Mouse (Mus musculus): ENCODE results near the gene Srgn.

The Srgn gene

DNA sequence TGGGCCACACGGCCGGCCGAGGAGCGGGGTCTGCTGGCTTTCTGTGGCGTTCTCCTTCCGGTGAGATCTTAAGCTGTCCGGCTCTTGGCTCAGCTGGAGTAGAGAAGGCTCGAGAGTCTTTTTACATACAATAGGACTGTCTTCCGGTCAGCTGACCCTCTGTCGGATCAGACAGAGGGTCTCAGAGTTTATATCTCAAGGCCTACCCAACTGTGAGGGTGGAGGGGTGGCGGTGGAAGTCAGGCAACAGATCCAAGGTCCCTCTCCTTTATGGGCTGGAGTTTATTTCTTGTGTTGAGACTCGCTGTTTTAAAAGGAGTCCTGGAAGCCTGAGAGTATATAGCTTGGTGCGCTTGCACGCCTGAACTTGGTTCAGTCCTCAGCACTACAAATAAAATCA is at the start of gene Srgn:
Gene Srgn, minus strand, starts transcription at position 101 of the 400 bp plus-strand sequence.
- in situ Hi-C loops (cut with MboI; ENCODE audit: low pct_unique_long_range_greater_than_20kb in 1 of 2, low sequenced_read_pairs in 2 of 2, unreplicated experiment in 1 of 2): no loop called here

DNA sequence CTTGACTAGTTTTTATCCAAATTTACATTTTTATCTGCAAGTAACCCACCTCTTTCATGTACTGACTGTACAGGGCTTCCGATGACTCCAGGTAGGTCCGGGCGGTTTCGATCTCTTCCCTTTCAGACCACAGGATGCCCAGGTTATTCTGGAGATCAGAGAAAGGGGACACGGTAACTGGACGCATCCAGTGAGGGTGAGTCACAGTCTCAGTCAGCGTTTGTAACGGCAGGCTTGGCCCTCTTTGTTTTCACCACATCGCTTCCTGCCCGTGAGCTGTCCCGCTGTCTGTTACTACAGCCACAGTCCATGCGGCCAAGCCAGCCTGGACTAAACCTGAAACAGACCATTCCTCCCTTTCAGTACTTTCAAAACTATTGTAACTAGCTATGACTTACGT is 47.8 kb upstream of the Srgn start:
- in situ Hi-C loops (cut with MboI; ENCODE audit: low pct_unique_long_range_greater_than_20kb in 1 of 2, low sequenced_read_pairs in 2 of 2, unreplicated experiment in 1 of 2): no loop called here

GRCm38 (mm10) chr10:62570126-62570871 is 43.0 kb upstream of the Srgn start:
- in situ Hi-C loops (cut with MboI; ENCODE audit: low pct_unique_long_range_greater_than_20kb in 1 of 2, low sequenced_read_pairs in 2 of 2, unreplicated experiment in 1 of 2): no loop called here

- in situ Hi-C loops (cut with MboI; ENCODE audit: low pct_unique_long_range_greater_than_20kb in 1 of 2, low sequenced_read_pairs in 2 of 2, unreplicated experiment in 1 of 2): no loop called here
Measured at GRCm38 (mm10) chr10:62568861-62569260, 41.6 kb upstream of the Srgn start.

GRCm38 (mm10) chr10:62557736-62558135 is 30.5 kb upstream of the Srgn start:
- in situ Hi-C loops (cut with MboI; ENCODE audit: low pct_unique_long_range_greater_than_20kb in 1 of 2, low sequenced_read_pairs in 2 of 2, unreplicated experiment in 1 of 2): loop anchor here in 1 of 2 experiments (10.0 kb wide), 1 partner anchor 53 kb away; no protein-coding TSS in a partner anchor

GRCm38 (mm10) chr10:62556558-62556901 is 29.3 kb upstream of the Srgn start:
- in situ Hi-C loops (cut with MboI; ENCODE audit: low pct_unique_long_range_greater_than_20kb in 1 of 2, low sequenced_read_pairs in 2 of 2, unreplicated experiment in 1 of 2): loop anchor here in 1 of 2 experiments (10.0 kb wide), 1 partner anchor 52 kb away; no protein-coding TSS in a partner anchor

DNA sequence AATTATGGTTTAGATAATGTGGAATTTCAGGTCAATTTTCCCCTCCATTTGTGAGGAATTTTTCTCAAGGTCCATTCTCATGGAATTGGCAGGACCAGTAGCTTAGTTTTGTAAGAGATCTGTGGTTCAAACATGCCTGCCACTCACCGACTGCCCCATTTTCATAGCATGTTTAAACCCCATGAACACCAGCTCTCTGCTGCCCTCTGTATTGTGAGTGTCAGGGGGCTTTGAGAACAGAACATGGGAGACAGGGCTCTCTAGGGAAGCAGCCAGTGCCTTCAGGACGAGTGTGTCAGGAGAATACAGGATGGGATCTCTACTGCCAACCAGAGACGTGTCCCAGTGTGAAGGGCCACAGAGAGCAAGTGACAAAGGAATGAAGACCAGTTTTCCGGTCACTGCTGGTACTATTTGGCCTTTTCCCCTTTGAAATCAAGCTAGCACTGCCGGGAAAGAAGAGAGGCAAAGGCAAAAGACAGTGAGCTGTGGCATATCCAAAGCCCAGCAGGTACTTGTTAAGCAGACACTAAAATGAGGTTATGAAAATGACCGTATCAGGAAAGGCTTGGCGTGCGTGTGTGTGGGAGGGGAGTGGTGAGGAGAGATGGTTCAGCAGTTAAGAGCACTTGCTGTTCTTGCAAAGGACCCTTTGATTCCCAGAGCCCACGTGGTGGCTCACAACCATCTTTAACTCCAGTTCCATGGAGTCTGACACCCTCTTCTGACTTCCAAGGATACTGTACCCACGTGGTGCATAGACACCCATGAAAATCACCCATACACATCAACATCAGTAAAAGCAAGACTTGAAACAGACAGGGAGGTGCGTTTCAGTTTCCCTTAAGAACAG is 28.7 kb upstream of the Srgn start:
- in situ Hi-C loops (cut with MboI; ENCODE audit: low pct_unique_long_range_greater_than_20kb in 1 of 2, low sequenced_read_pairs in 2 of 2, unreplicated experiment in 1 of 2): loop anchor here in 1 of 2 experiments (10.0 kb wide), 1 partner anchor 51 kb away; no protein-coding TSS in a partner anchor

- in situ Hi-C loops (cut with MboI; ENCODE audit: low pct_unique_long_range_greater_than_20kb in 1 of 2, low sequenced_read_pairs in 2 of 2, unreplicated experiment in 1 of 2): loop anchor here (5.0 to 10.0 kb wide), 2 partner anchors 49 to 51 kb away; no protein-coding TSS in a partner anchor
Measured at GRCm38 (mm10) chr10:62553611-62554091, 26.4 kb upstream of the Srgn start.

DNA sequence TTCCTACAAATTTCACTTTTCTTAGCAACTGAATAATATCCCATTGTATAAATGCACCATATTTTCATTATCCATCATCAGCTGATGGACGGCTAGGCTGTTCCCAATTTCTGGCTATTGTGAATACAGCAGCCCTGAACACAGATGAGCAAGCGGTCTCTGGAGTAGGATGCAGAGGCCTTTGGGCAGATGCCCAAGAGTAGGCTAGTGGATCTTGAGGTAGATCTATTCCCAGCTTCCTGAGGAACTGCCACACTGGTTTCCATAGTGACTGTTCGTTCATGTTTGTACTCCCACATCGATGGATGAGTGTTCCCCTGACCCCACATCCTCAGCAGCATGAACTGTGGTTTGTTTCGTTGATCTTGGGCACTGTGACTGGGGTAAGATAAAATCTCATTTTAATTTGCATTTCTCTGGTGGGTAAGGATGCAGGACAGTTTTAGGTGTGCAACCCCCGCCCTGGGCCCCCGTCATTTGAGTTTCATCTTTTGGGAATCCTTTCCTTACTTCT is 23.6 kb upstream of the Srgn start:
- in situ Hi-C loops (cut with MboI; ENCODE audit: low pct_unique_long_range_greater_than_20kb in 1 of 2, low sequenced_read_pairs in 2 of 2, unreplicated experiment in 1 of 2): loop anchor here (5.0 to 10.0 kb wide), 2 partner anchors 46 to 49 kb away; no protein-coding TSS in a partner anchor

DNA sequence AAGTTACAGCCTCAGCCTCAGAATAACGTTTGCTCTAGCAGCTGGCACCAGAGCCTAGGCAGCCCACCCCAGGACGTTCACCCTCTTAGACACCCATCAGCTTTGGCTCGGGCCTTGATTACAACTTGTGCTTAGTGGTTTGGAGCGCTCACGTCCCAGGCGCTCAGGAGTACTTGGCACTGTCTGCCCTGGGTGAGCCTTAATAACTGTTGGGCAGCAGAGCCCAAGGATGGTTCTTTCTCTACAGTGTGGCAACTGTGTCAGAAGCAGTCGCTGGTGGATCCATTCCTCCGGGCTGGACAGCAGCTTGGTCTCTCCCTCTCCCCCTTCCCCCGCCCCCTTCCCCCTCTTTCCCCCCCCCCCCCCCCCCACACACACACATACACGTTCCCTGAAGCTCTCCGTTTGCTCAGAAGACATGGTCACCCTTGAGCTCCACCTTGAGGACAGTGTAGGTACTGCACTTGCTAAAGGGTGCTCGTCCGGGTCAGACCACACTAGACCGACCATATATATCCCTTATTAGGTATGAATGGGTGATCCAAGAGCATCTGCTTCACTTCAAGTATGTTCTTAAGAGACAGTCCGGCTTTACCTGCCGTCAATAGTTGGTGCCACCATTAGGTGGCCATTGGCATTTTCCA is 22.4 kb upstream of the Srgn start:
- in situ Hi-C loops (cut with MboI; ENCODE audit: low pct_unique_long_range_greater_than_20kb in 1 of 2, low sequenced_read_pairs in 2 of 2, unreplicated experiment in 1 of 2): loop anchor here (5.0 to 10.0 kb wide), 2 partner anchors 45 to 47 kb away; no protein-coding TSS in a partner anchor

DNA sequence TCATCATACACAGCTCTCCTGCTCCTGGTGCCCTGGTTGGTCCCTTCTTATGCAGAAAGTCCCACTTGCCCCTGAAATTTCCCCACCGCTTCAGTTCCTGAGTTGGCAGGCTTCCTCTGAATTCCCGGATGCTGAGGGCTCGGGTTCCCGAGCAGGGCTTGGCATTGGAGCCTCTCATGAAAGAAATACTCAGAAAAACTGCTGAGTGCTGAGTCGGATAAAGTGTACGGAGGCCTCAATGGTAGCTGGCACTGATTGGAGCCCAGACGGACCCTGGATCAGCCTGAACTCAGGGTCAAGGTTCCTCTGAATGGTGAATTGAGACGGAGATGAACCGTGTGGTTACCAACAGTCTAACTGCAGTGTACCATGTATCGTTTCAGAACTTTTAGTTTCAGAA is 19.2 kb upstream of the Srgn start:
- in situ Hi-C loops (cut with MboI; ENCODE audit: low pct_unique_long_range_greater_than_20kb in 1 of 2, low sequenced_read_pairs in 2 of 2, unreplicated experiment in 1 of 2): no loop called here

GRCm38 (mm10) chr10:62545759-62546158 is 18.5 kb upstream of the Srgn start:
- in situ Hi-C loops (cut with MboI; ENCODE audit: low pct_unique_long_range_greater_than_20kb in 1 of 2, low sequenced_read_pairs in 2 of 2, unreplicated experiment in 1 of 2): no loop called here

DNA sequence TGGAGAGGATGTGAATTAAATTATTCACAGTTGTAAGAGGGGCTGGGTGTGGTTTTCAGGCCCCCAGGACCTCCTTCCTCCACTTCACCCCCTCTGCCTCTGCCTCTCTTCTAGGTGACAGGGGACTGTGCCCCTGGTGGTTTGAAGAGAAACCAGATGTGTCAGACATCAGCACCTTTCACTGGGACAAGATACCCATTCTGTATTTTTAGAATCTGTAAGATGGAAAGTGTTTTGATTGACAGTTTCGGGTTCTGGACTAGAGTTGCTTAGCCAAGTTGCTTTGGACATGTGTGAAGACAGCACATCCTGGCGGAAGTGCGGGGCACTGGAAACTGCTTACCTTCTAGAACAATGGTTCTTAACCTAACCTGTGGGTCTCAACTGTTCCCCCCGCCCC is 17.1 kb upstream of the Srgn start:
- in situ Hi-C loops (cut with MboI; ENCODE audit: low pct_unique_long_range_greater_than_20kb in 1 of 2, low sequenced_read_pairs in 2 of 2, unreplicated experiment in 1 of 2): no loop called here

DNA sequence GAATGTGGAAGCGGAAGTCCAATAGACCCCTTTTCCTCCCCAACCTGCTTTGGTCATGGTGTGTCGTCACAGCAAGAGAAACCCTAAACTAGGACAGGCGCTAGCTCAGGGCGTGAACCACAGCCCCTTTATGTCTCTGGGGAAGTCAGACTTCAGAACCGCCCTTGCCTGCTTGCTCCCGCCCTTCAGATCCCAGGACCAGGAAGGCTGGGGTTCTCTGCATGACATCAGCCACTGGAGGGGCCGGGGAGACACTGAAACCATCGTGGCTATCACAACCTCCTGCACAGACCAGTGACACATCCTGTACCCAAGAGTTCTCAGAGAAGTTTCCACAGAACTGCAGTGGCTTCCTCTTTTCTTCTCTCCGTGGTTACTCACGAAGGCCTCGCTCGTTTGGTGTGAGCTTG is 16.2 kb upstream of the Srgn start:
- in situ Hi-C loops (cut with MboI; ENCODE audit: low pct_unique_long_range_greater_than_20kb in 1 of 2, low sequenced_read_pairs in 2 of 2, unreplicated experiment in 1 of 2): no loop called here

GRCm38 (mm10) chr10:62542928-62543327 is 15.7 kb upstream of the Srgn start:
- in situ Hi-C loops (cut with MboI; ENCODE audit: low pct_unique_long_range_greater_than_20kb in 1 of 2, low sequenced_read_pairs in 2 of 2, unreplicated experiment in 1 of 2): no loop called here

DNA sequence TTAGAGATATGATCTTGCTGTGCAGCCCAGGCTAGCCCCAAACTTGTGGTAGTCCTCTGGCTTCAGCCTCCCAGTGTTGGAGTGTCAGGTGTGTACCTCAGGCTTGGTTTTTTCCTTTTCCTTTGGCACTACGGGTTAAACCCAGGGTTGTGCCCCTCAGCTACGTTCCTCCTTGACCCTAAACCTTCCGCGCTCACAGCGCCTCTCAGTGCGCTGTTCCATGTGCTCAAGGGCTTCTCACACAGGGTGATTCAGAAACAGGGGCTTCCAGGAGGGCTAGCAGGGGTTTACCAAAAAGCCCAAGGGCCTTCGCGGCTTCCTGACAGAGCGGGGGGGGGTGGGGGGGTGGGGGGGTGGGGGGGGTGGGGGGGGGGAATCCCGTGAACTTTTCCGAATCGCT is 15.3 kb upstream of the Srgn start:
- in situ Hi-C loops (cut with MboI; ENCODE audit: low pct_unique_long_range_greater_than_20kb in 1 of 2, low sequenced_read_pairs in 2 of 2, unreplicated experiment in 1 of 2): no loop called here

- in situ Hi-C loops (cut with MboI; ENCODE audit: low pct_unique_long_range_greater_than_20kb in 1 of 2, low sequenced_read_pairs in 2 of 2, unreplicated experiment in 1 of 2): no loop called here
Measured at GRCm38 (mm10) chr10:62541499-62541898, 14.2 kb upstream of the Srgn start.

DNA sequence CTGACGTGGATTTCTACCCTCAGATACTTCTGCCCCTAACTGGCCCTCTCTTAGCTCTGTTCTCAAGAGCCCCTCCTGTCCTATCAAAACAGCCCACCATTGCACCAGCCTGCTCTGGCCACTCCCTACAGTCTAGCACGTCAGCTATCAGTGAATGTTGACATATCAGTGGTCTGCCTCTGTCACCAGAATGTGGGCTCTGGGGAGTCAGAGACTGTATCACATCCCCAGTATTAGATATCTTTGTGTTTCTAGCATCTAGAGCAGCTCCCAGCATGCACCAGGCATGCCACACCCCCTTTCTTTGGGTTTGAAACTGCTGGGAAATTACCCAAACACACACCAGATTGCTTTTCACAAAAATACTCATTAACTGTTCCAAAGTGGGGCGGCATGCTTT is 13.5 kb upstream of the Srgn start:
- in situ Hi-C loops (cut with MboI; ENCODE audit: low pct_unique_long_range_greater_than_20kb in 1 of 2, low sequenced_read_pairs in 2 of 2, unreplicated experiment in 1 of 2): no loop called here

- in situ Hi-C loops (cut with MboI; ENCODE audit: low pct_unique_long_range_greater_than_20kb in 1 of 2, low sequenced_read_pairs in 2 of 2, unreplicated experiment in 1 of 2): no loop called here
Measured at GRCm38 (mm10) chr10:62534509-62534908, 7.3 kb upstream of the Srgn start.

Measured in mouse embryonic stem cell (cell line).